Mouse (Mus musculus): ENCODE data around the gene Gm6502.
"Not testable (repeated sequence)": the region's sequence is repeated elsewhere in the genome, so short reads cannot be mapped to it uniquely, and the experiment has no call there.

Gene Gm6502

GRCm38 (mm10) chr5:94314135-94314534 is at the start of gene Gm6502:
Gm6502 (plus strand) TSS chr5:94314435.
- not testable (repeated sequence) for DNase-seq (ENCODE audit: low read depth, low spot score)

GRCm38 (mm10) chr5:94306696-94307095 is 7.5 kb upstream of the Gm6502 start, which contains the start of gene A430089I19Rik:
A430089I19Rik (minus strand) TSS chr5:94306796.
- DNase-seq (ENCODE audit: low read depth, low spot score) = not testable (repeated sequence)

- DNase-seq (ENCODE audit: low read depth, low spot score) = not testable (repeated sequence)
Measured at GRCm38 (mm10) chr5:94339449-94339848, 25.2 kb downstream of the Gm6502 start, which contains the start of gene AA792892. AA792892 (plus strand) TSS chr5:94339749.
